10 mouse cellular contexts compared by ENCODE assay signal in genomic region chr10:95604979-95605613, GRCm38 (mm10). TPM values are rescaled to one million over a fixed set of nuclear protein-coding genes. Genes with fewer than 3 reads are reported as not detected.
DNase-seq lines count a peak whose midpoint lies in the region; ATAC-seq lines count a peak whose summit lies in the region.
"Had no signal": no experiment of that assay in that cellular context is flagged by ENCODE, and none has a peak within 500 bp of the region (broad histone marks: within the 10 kb centered on the region; RNA-seq: fewer than 3 reads in every experiment).

No protein-coding gene starts in this region.

- peak overlapping the region; percentile 35 for H3K4me2 ChIP-seq in kidney, embryonic 14.5 days (replicated peaks; ENCODE audit: low read depth, low read length)
- H3K4me2 ChIP-seq in limb, embryonic 13.5 days (replicated peaks) = 0 out of 2 replicates have a peak overlapping the region, but pooled peaks have one; percentile 21

- no peak overlapping the region; the same call in 1 of the 2 replicates for H3K27ac ChIP-seq in kidney, embryonic 14.5 days (ENCODE audit: low read depth, low read length)
- H3K27ac ChIP-seq in limb, embryonic 13.5 days = no peak overlapping the region

- no peak for DNase-seq in kidney, adult 11 months
- peak; percentile 20 for DNase-seq in urinary bladder, postnatal 25 days (ENCODE audit: low spot score)
- DNase-seq in urinary bladder, postnatal 10 days (ENCODE audit: low spot score) = no peak
- DNase-seq in adrenal gland, adult 18-20 months (ENCODE audit: low spot score in 2 of 2) = no peak
- no peak for DNase-seq in layer of hippocampus, postnatal 36 days
- no peak for DNase-seq in heart, adult 9 months (ENCODE audit: low spot score in 2 of 2)
- DNase-seq: gastrocnemius, postnatal 25 days had no signal

- no peaks in the 10 kb centered on the region for H3K36me3 ChIP-seq in kidney, embryonic 14.5 days (ENCODE audit: control insufficient read depth, insufficient read depth, low read length)
- H3K36me3 ChIP-seq in limb, embryonic 13.5 days = no peaks in the 10 kb centered on the region

- H3K9me3 ChIP-seq in kidney, embryonic 14.5 days (ENCODE audit: control insufficient read depth, low read length) = no peaks in the 10 kb centered on the region
- H3K9me3 ChIP-seq in limb, embryonic 13.5 days = no peaks in the 10 kb centered on the region

- no peak overlapping the region for H3K9ac ChIP-seq in kidney, embryonic 14.5 days (ENCODE audit: low read depth, low read length)
- H3K9ac ChIP-seq in limb, embryonic 13.5 days = no peak overlapping the region

- no peaks in the 10 kb centered on the region for H3K27me3 ChIP-seq in kidney, embryonic 14.5 days (ENCODE audit: control insufficient read depth, insufficient read depth, low read length)
- no peaks in the 10 kb centered on the region for H3K27me3 ChIP-seq in limb, embryonic 13.5 days

- WGBS in kidney, embryonic 14.5 days = 18% methylated on average over 22 of the region's 22 CpGs
- 53% methylated on average over 22 of the region's 22 CpGs for WGBS in limb, embryonic 13.5 days

- 0 out of 2 replicates have a peak, but pooled peaks cover 3% of the 10 kb centered on the region for H3K4me1 ChIP-seq in kidney, embryonic 14.5 days (ENCODE audit: control insufficient read depth, insufficient read depth, low read length)
- H3K4me1 ChIP-seq in limb, embryonic 13.5 days = peaks cover 5% of the 10 kb centered on the region; the same call in 1 of the 2 replicates

- peak; percentile 87 for ATAC-seq in kidney, embryonic 14.5 days (ENCODE audit: low FRiP score, low TSS enrichment)
- no peak for ATAC-seq in limb, embryonic 13.5 days (ENCODE audit: low FRiP score, low read depth)
- ATAC-seq: midbrain, embryonic 16.5 days had no signal

- H3K4me3 ChIP-seq in kidney, embryonic 14.5 days (ENCODE audit: low read length) = no peak overlapping the region
- no peak overlapping the region for H3K4me3 ChIP-seq in limb, embryonic 13.5 days

RNA-seq across cellular contexts. Expression of gene Nudt4, which starts 41.1 kb away (rescaled TPM):
- 97.8 and 143 TPM in 2 replicates for polyA plus RNA-seq in kidney, embryonic 14.5 days (2014; fragmentation: Nextera tagmentation; extraction: Ambion mirVana)
- polyA plus RNA-seq in limb, embryonic 13.5 days (2015; fragmentation: Nextera tagmentation; extraction: Ambion mirVana) = 92.0 and 98.6 TPM in 2 replicates
- total RNA-seq in adrenal gland, adult 18-20 months (2021) = 100 to 1,000 TPM; 138 to 187 TPM
- total RNA-seq in layer of hippocampus, postnatal 36 days (2021) = 10 to 100 TPM; 73.9 to 74.5 TPM
